Mouse (Mus musculus): ENCODE results near the gene Cpn2.

GRCm38 (mm10) chr16:30234636-30235546 is 32.4 kb downstream of the Cpn2 start:
- TF ChIP-seq CTCF (IDR thresholded peaks at IDR 0.05; ENCODE audit: borderline replicate concordance, control insufficient read depth, extremely low read depth, insufficient read depth, low read length, poor library complexity) (no peak), POLR2A (IDR thresholded peaks at IDR 0.05; ENCODE audit: control insufficient read depth, extremely low read depth, insufficient read depth, low read length, poor library complexity) (no peak)
